Mouse (Mus musculus) liver, embryonic 14.5 days (tissue): Measurements from ENCODE around the gene Apob.

Experiments used
- CTCF ChIP-seq: IDR thresholded peaks from 2 replicates; pipeline ENCODE4 v1.5.1; 2016; ENCODE audit warnings: antibody characterized with exemption, low read depth, control low read depth
- EP300 ChIP-seq: IDR thresholded peaks from 2 replicates; pipeline ENCODE4 v1.6.1; 2016; ENCODE audit warnings: antibody characterized with exemption, low read depth

DNA sequence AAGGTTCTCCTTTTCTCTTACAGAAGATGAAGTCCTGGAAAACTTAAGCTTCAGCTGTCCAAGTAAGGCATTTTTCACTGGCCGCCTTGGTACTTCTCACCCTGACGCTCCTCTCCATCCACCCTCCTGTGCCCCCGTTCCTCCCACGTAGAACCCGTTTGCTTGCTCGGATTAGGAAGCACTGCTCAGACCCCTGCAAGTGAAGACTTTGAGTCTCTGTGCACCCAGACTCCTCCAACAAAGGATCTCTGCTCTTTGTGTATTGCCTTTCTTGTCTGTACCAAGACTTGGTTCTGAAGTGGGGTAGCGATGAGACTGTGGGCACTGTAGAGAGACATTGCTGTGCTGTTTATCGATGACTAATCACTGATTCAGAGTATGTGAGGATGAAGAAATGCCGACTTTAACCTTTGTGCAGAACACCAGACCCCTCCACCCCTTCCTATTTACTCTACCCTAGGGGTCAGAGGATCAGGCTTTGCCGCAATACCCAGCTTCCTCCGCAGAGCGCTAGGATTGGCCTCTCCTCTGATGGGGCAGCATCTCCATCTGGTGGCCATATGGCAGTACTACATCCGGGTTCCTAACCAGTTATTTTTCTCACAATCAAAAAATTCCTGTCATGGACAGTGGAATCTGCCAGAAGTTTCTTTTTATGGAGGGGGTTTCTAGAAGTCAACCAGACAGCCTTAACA is 889 bp downstream of the Apob start:
- peak; percentile 88 for TF ChIP-seq CTCF
- TF ChIP-seq EP300 = no peak
